Mouse (Mus musculus): Measurements from ENCODE around the gene Kbtbd13.

Gene Kbtbd13

DNA sequence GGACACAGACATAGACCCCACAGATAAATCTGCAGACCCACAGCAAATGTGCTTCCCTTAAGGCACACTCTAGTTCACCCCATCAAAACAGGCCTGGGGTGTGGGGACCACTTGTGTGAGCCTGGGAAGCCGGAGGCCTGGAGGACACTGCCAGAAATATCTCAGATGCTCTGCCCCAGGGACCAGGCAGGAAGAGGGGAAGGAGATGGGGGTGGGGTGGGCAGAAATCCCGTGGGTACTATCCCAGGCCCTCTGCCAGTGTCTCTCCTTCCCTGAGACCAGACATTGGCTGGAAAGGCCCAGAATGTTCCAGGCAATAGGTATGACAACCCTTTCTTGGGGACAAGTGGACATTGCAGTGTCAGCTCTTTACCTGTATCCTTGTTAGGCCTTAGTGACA is 2.2 kb upstream of the Kbtbd13 start:
- no peak for DNase-seq (ENCODE audit: low spot score)

DNA sequence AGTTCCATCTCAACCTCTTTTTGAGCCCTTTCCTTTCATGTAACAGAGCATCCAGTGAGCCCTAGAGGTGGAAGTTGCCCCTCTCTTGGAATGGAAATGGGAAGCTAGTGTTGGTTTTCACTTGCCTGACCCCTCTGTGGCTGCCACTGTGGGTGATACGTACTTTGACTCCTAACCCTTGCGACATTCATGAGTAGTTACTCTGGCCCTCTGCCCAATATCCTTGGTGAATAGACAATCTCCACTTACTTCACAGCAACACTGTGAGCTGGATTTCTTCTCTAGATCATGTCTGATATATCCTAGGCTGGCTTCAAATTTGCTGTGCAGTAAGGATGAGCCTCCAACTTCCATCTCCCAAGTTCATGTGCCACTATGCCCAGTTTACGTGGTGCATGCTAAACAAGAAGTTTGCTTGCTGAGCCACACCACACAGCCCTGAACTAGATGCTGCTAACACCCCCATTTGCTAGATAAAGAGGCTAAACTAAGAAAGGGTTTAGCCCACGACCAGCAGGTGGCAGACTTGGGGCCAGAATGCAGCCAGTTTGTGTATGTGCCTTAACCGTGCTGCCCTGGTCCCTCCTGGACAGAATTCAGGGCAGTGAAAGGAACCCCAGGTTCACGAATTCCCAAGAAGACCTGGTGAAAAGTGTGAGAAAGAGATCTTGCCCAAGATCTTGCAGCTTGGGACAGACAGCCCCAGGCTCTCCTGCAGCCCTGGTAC is 1.3 kb upstream of the Kbtbd13 start:
- DNase-seq (ENCODE audit: low spot score) = peak; percentile 71

DNA sequence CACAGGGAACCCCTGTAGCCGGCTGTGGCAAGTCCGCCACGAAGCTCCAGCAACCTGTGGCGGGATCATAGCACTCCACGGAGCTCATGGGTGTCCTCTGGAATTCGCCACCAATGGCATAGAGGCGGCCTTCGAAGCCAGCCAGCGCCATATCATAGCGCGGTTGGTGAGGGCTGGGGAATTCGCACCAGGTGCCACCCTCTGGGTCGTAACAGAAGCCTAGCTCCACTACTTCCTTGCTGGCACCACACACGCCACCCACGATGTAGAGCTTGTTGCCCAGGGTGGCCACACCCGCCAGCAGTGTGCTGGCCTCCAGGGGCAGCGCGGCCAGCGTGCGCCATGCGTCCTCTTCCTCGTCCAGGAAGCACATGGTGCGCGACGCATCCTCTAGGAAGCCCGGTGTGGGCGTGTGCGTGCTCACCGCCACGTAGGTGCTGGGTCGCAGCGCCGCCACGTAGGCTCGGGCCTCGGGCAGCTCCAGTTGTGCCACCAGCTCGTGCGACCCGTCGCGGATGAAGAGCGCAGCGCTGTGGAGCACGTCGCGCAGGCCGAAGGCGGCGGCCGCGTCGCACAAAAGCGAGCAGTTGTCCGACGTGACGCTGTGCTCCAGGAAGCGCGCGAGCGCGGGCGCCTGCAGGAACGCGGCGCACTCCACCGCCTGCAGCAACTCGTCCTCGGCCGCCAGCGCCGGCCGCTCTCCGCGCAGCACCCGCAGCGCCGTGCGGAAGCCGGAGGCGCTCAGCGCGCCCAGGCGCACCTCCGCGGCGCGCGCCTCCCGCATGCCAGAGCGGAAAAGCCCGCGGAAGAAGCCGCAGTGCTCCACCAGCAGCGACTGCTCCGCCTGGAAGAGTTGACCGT is 470 bp downstream of the Kbtbd13 start:
- DNase-seq (ENCODE audit: low spot score) = no peak

DNA sequence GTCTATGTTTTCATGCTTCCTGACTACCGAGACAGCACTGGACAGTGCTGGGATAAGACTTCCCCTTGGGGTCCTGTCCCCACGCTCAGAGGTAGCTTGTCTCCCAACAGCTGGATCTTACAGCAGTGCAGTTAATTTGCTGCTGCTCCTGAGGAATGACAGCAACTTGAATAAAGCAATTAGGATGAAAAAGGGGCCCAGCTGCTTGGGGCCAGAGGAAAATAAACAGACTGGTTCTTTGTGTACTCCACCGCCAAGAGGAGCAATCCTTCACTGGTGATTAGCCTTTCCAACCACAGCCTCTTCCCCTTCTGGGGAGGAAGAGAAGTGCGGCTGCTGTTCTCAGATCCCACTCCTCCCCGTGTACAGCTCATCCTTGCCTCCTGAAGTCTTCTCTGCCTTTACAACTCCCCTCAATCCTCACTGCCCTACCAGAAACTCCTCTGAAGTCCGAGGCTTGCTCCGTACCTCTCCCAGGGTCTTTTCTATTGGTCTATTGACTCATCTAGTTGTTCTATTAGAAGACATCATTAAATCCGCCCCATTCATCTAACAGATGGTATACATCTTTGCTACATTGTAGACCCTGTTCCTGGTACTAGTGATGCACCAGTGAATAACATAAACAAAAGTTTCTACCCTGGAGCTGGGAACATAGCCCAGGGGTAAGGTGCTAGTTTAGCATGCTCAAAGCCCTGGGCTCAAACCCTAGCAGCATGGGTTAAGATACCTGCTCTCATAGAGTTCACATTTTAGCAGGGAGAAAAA is 4.9 kb downstream of the Kbtbd13 start:
- no peak for DNase-seq (ENCODE audit: low spot score)

DNA sequence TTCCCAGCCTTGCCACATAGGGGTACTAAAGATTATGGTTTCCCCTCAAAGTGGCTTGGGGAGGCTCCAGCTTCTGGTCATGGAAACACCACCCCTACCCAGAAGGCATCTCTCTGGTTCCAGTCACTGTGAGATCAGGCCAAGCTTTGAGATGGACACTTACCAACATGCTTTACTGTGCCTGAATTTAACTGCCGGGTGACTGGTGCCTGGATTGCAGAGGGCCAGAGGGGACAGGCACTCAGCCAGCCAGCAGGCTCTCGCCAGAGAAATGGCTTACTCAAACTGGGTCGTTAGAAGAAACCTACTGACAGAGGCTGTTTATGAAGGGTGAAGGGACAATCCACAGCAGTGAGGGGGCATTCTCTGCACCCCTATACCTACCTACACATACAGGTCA is 7.2 kb downstream of the Kbtbd13 start:
- DNase-seq (ENCODE audit: low spot score) = no peak

DNA sequence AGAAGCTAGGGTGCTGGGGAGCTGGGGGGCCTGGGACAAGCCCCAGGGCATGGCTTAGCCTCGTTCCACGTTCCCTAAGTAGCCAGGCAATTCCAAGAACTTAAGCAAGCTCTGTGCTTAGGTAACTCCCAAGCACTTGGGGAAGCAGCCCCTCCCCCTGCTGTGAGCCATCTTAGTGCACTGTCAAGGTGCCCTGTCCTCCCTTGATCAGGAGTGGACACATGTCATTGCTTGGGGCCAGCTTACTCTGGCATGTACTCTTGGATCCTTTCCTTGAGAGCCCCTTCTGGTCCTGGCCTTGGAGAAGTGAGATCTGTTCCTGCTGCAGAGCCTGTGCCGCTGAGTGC is 8.7 kb downstream of the Kbtbd13 start:
- no peak for DNase-seq (ENCODE audit: low spot score)

DNA sequence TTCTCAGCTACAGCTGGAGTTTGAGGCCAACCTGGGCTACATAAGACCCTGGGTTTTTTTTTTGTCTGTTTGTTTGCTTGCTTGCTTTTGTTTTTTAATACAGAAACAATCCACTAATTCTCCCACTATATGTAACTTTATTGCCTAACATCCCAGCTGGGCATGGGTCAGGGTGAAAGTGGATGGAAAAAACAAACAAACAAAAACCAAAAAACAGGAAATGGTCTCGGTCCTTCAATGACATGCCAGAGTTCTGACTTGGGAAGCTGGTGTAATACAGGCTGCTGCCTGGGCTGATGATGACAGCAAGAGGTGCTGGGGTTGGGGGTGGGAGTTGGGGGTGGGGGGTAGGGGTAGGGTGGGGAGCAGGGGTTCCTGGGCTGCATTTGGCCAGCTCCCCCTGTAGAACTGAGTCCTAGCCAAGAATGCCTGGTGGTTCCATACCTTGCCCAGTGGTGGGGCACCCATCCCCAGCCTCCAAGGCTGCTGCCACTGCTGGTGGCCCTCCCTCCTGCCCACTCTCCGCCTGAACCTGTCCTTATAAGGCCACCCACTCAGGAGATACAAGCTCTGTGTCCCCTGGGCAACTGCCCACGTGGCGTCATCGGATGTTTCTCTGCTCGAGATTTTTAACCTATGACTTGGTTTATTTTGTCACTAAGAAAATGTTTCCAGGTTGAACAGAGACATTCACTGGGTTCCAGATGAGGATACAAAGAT is 9.3 kb downstream of the Kbtbd13 start:
- DNase-seq (ENCODE audit: low spot score) = no peak

DNA sequence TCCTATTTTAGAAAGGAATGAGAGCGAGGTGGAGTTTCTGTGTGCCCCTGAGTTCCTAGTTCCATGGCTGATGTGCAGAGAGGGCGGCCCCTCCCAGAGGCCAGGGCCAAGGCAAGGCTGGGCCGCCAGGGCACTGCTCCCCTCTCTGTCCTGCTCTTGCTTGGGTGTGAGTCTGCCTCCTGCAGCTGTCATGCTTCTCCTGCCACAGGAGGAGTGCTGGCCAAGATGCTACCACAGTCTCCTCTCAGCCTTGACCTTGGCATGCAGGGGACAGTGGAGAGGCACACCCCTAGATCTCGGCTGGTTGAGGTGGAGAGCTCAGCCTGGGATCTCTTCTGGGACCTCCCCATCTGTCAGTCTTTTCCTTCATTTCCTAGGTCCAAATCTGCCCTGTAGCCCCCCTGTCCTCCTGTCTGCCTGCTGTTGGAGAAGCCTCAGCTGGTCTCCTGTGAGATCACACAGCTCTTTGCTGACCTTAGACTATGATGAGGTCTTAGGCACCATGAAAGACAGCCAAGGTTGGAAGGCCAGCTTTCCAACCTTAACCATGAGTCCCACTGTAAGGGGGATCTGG is 10.3 kb downstream of the Kbtbd13 start:
- no peak for DNase-seq (ENCODE audit: low spot score)

DNA sequence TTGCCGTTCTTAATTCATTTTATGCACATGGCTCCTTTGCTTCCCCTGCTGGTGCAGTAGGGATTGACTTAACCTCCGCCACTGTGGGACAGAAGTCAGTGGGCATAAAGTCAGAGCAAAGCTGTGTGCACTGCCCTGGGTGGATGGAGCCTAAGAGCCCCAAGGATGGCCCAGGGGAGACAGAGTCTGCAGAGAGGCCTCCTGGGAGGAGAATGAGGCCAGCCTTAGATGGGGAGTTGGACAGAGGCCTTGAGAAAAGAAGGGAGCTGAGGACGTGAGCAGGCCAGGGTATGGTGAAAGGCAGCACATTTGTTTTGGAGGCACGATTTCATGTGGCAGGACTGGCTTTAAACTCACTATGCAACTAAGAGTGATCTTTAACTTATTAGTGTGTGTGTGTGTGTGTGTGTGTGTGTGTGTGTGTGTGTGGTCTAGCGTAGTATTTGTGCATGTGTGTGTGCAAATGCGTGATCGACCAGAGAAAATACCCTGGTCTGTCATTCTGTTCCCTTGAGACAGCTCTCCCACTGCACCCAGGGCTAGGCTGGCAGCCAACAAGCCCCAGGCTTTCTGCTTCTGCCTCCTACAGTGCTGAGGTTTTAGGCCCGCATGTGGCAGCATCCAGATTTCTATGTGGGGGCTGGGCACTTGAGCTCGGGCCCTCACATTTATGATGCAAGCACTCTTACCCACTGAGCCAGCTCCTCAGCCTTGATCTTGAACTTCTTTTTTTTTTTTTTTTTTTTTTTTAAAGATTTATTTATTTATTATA is 16.1 kb downstream of the Kbtbd13 start:
- peak; percentile 62 for DNase-seq (ENCODE audit: low spot score)

DNA sequence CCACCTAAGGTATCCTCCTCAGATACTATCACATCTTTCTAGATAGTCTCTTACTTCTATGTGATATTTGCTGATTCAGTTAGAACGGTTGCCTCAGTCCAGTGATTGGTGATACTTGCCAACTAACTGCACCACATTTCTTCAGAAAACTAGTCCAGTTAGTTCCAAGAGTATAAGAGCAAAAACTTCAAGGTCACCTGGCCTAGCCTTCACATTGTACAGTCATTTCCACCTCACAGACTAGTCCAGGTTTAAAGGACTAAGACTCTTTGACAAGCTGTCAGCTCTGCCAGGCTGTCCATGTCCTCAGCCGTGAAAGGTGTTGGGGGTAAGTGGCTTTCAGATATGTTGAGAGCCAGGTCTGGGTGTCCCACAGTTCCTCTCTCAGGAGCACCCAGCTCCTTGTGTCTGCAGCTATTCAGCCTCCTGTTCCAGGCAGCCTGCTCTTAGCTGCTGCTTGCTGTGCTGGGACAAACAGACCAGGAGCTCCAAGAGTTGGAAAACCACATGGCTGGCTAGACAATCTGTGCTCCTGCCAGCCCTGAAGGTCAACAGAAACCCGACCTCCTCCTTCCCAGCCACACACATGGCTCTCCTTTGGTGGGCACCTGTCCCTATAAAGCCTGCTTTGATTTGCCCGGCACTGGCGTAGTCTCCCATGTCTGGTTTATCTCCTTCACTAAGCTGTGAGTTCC is 16.8 kb downstream of the Kbtbd13 start:
- DNase-seq (ENCODE audit: low spot score) = no peak

DNA sequence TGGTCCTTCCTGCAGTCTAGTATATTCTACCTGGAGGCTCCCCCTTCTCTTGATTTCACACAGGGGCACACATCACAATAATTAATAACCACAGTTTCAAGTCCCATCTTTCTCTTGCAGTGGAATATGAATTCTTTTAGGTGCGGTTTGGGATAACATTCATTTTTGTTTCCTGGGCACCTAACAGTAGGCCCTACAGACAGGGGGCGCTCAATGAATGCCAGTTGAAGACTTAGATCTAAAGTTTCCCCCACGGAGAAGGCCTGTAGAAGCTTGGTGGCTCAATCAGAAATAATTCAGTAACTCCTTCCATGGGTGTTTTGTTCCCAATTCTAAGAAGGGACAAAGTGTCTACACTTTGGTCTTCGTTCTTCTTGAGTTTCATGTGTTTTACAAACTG is 19.0 kb downstream of the Kbtbd13 start:
- DNase-seq (ENCODE audit: low spot score) = peak; percentile 45

DNA sequence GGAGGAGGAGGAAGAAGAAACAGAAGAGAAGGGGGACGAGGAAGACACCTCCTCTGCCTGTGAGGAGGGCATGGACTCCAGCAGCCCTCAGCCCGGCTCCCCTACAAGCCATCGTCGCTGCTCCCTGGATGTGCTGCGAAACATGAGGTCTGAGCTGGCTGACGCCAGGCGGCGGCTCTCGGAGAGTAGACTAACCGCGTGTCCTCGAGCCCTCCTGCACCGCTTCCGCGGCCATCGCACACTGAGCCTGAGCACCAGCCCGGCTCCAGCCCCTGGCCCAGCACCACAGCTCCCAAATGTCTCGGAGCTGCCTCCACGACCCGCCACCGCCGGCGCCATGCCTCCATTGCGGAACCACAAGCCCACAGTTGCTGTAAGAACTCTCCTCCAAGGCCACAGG is 19.7 kb downstream of the Kbtbd13 start:
- DNase-seq (ENCODE audit: low spot score) = no peak

DNA sequence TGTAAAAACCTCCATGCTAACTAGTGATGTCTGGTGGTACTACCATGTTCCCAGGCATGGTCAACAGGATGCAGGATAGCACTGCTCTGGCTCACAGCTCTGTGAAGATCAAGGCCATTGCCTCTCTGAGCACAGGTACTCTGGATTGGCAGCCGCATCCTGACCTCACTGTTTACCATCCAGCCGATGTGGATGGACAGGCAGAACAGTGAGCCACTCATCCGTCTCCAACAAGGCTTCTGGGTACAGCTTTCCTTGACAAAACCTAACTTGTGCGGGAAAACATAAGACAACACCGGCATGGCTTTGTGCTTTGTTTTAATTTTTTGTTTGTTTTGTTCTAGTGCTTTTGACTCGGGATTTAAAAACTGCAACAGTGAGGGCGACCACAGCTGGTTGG is 25.7 kb downstream of the Kbtbd13 start:
- no peak for DNase-seq (ENCODE audit: low spot score)

DNA sequence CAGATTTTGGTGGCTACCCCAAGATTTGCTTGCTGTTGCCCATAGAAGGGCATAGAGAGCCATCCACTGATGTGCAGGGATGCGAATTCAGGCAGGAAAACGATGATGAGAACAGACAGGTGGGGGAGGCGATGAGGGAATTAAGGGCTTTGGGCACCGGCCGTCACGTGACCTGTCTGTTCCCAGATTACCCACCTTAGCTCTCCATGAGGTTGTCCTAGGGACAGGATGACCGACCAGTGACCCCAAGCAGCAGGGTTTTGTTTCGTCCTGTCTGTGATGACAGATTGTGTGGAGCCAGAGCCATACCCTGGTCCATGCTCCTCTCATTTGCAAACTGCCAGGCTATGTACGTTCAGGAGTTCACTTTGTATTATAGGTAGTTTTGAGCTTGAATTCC is 27.8 kb downstream of the Kbtbd13 start:
- DNase-seq (ENCODE audit: low spot score) = no peak

DNA sequence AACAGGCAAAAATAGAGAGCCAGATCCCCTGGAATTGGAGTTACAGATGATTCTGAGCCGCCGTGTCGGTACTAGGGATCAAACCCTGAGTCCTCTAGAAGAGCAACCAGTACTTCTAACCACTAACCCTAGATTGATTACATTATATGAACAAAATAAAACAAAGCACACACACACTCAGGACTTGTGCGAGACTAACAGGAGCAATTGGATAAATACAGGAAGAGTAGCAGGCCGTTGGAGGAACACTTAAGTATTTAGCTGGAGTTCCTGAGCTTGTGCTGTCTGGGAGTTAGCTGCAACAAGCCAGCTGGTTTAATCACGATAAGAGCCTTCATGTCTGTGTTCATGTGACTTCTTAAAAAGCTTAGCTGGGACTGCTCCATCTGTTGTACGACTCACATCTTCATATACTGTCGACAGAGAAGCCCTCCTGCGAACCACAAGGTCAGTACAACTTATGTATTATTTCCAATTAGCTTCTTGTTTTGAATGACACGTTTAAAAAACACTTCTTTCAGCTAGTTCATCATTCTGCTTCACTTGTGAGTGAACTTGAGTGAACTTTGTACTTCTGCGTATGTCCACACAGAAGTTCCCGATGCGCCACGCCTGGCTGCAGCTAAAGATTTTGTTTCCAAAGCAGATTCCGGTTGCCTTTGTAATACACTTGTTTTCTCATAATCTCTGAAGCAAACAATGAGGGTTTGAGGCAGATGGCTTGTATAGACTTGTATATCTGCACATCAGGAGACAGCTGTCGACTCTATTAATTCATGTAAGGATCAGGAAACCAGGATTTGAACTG is 30.6 kb downstream of the Kbtbd13 start, which contains the start of gene Ubap1l:
Gene Ubap1l (plus strand): TSS at position 401 of the 808 bp plus-strand sequence.
- DNase-seq (ENCODE audit: low spot score) = no peak

DNA sequence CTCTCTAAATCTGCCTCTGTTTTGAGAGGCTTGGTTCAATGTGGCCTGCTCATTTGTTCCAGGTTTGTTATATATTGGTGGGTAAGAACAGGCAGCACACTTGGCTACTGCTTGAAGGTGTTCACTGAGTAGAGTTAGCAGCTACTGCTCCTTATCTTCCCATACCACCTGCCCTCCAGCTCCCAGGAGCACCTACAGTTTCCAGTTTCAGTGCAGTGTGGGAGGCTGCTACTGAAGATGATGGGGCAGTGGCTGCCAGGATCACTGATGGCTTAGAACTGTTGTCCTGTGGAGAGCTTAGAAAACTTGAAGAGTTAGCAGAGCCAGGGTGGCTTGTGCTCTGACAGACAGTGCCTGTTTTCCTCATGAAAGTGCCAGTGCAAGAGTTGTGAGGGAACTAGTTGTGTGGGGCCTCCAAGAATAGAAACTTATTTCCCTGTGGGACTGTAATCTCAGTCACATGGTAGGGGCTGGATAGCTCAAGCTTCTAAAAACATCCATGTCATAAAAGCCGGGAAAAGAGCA is 32.4 kb downstream of the Kbtbd13 start:
- no peak for DNase-seq (ENCODE audit: low spot score)

DNA sequence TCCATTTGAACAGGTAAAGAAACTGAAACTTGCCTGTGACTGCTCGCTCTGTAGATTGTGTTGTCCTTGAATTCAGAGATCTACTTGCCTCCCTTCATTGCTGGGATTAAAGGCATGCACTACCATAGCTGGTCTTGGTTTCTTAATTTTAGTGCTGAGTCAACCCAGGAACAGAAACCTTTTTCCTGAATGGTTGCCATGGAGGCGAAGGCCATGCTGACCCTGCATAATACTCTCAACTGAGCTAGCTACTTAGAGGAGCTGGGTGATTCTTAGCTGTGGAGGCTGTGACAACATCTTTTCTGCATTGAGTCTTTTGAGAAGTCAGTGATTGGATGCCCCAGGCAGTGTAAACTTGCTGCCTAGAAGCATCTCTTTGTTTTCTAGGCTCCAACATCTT is 34.5 kb downstream of the Kbtbd13 start:
- DNase-seq (ENCODE audit: low spot score) = no peak

DNA sequence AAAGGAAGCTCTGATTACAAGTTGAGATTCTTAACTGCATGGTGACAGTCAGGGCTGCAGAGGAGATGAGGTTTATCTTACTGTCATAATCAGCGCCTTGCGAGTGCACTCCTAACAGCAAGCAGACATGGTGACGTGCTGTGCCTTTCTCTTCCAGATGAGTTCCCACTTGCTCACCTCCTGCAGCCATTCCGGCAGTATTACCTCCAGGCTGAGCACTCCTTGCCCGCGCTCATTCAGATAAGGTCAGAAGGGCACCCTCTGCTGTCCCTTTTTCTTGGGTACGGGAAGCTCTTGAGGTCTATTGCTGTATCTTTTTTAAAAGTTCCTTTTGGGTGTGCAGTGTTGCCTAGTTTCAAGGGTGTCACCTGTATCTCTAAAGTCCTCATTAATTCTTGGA is 34.9 kb downstream of the Kbtbd13 start:
- DNase-seq (ENCODE audit: low spot score) = no peak

DNA sequence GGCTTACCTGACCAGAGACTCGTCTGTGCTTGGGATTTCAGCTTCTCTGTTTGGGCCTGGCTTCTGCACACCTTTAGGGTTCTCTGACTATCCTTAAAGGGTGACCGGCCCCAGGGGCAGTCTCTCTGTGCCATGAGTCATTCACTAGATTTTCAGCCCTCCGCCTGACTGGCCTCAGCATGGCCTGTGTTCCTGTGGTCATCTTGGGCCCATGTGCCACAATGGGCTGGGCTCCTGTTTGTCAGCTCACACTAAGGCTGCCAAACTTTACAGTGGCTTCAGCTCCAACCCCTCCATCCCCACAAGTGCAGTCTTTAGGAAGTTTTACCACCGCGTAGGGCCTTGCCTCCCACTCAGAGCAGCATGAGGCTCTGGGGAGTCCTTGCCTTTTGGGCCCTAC is 38.2 kb downstream of the Kbtbd13 start:
- DNase-seq (ENCODE audit: low spot score) = no peak
